Mouse (Mus musculus) lung, postnatal 0 days (tissue): ENCODE measurements around the gene Rptor. TPM values are rescaled to one million over a fixed set of nuclear protein-coding genes. Genes with fewer than 3 reads are reported as not detected.

Source experiments
- ATAC-seq: fragments of 200-750 bp; cut with Nextera tagmentation; 2 replicates; pipeline ENCODE4 v1.8.0; 2017; ENCODE audit warnings: moderate library complexity
- DNase-seq: peaks from one replicate; pipeline ENCODE4 v3.0.0-alpha.2; 2016; ENCODE audit warnings: low spot score
- H3K27ac ChIP-seq: fragments of 300-500 bp; sonication (generic); 2 replicates; pipeline ENCODE4 v1.5.1; 2014; ENCODE audit warnings: antibody characterized with exemption, mild to moderate bottlenecking, low read length, mixed read lengths
- H3K27me3 ChIP-seq: fragments of 300-500 bp; sonication (generic); replicated peaks from 2 replicates; pipeline ENCODE4 v1.6.1; 2014; ENCODE audit warnings: low read length, mixed read lengths; ENCODE audit not compliant: insufficient read depth
- H3K36me3 ChIP-seq: fragments of 300-500 bp; sonication (generic); 2 replicates; pipeline ENCODE4 v1.6.1; 2014; ENCODE audit warnings: low read length, mixed read lengths; ENCODE audit not compliant: insufficient read depth
- H3K4me1 ChIP-seq: fragments of 300-500 bp; sonication (generic); 2 replicates; pipeline ENCODE4 v1.6.1; 2014; ENCODE audit warnings: antibody characterized with exemption, low read depth, low read length, mixed read lengths; ENCODE audit not compliant: insufficient read depth
- H3K4me2 ChIP-seq: fragments of 300-500 bp; sonication (generic); replicated peaks from 2 replicates; pipeline ENCODE4 v1.6.1; 2014; ENCODE audit warnings: low read depth, mild to moderate bottlenecking, low read length, moderate library complexity, mixed read lengths
- H3K4me3 ChIP-seq: fragments of 300-500 bp; sonication (generic); 2 replicates; pipeline ENCODE4 v1.5.1; 2014; ENCODE audit warnings: low read depth, low read length
- H3K9ac ChIP-seq: fragments of 300-500 bp; sonication (generic); replicated peaks from 2 replicates; pipeline ENCODE4 v1.6.1; 2014; ENCODE audit warnings: low read depth, mild to moderate bottlenecking
- H3K9me3 ChIP-seq: fragments of 300-500 bp; sonication (generic); 2 replicates; pipeline ENCODE4 v1.6.1; 2016; ENCODE audit warnings: low read length, mixed read lengths
- CTCF ChIP-seq: IDR thresholded peaks from 2 replicates; pipeline ENCODE4 v1.5.1; 2016; ENCODE audit warnings: antibody characterized with exemption, mild to moderate bottlenecking
- EP300 ChIP-seq: IDR thresholded peaks from 2 replicates; pipeline ENCODE4 v1.6.1; 2016; ENCODE audit warnings: antibody characterized with exemption, mild to moderate bottlenecking, control low read depth
- WGBS: fragments of 180-500 bp; shearing (Covaris S2); extraction: QIAGEN DNeasy Blood & Tissue Kit; methylation state at CpG from one replicate; pipeline ENCODE4 v1.1.7; 2014; 5-methylcytosine and 5-hydroxymethylcytosine counted together
- polyA plus RNA-seq: library from polyadenylated mRNA; unstranded; fragments of >200 nt; fragmentation: Nextera tagmentation; extraction: Ambion mirVana; gene quantifications from 2 replicates; pipeline ENCODE4 v1.2.1, GENCODE M21; 2015

Rptor gene
- polyA plus RNA-seq, 1 experiment from 2014 or later = 5.3 TPM

DNA sequence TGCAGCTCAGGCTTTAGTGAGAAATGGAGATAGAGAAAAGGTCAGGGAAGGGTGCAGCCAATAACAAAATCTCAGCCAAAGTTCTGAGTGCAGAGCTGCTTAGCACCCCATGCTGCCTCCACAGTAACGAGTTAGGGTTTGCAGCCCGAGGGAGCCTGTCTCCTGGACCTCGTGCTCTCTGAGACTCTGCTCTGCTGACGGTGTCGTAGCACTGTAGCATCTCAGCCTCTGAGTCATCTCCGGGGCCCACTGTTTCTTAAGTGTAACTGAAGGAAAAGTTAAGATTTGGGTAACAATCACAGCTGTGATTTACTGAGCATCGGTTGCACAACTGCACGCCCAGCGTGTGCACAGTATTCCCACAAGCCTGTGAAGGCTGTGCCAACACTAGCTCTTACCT, 160.2 kb downstream of the Rptor start:
- H3K27me3 ChIP-seq = no peaks in the 10 kb centered on the region
- H3K9ac ChIP-seq = no peak overlapping the region
- no peak overlapping the region for H3K27ac ChIP-seq
- TF ChIP-seq CTCF = no peak
- no peak for TF ChIP-seq EP300
- H3K4me2 ChIP-seq = no peak overlapping the region
- ATAC-seq (no peak), DNase-seq (no peak)
- no peaks in the 10 kb centered on the region for H3K9me3 ChIP-seq
- H3K36me3 ChIP-seq = no peaks in the 10 kb centered on the region
- 84% methylated on average over 9 of the region's 9 CpGs for WGBS
- no peaks in the 10 kb centered on the region for H3K4me1 ChIP-seq
- no peak overlapping the region for H3K4me3 ChIP-seq

DNA sequence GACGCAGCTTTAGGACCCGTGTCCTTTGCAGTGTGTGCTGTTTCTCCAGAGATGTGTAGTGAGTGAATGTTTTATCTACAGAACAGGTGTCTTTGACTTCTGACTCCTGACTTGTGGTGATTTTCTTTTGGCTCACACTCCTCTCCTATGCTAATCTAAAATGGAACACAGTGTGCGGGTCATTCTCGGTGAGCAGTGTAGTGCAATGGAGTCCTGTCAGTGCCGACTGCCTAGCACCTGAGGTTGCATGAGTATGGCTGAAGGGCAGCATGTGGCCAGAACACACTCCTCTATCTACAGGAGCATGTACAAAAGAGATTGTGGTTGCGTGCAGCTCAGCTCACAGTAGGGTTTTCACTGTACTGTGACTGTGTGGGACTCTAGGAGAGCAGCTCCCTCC, 163.3 kb downstream of the Rptor start:
- DNase-seq (no peak), ATAC-seq (no peak)
- Histone ChIP-seq H3K4me3 (no peak overlapping the region), H3K27ac (no peak overlapping the region), H3K4me1 (no peaks in the 10 kb centered on the region), H3K27me3 (no peaks in the 10 kb centered on the region), H3K9me3 (no peaks in the 10 kb centered on the region), H3K9ac (no peak overlapping the region), H3K4me2 (no peak overlapping the region), H3K36me3 (no peaks in the 10 kb centered on the region)
- WGBS = 89% methylated on average over 6 of the region's 6 CpGs
- TF ChIP-seq EP300 = no peak
- no peak for TF ChIP-seq CTCF

DNA sequence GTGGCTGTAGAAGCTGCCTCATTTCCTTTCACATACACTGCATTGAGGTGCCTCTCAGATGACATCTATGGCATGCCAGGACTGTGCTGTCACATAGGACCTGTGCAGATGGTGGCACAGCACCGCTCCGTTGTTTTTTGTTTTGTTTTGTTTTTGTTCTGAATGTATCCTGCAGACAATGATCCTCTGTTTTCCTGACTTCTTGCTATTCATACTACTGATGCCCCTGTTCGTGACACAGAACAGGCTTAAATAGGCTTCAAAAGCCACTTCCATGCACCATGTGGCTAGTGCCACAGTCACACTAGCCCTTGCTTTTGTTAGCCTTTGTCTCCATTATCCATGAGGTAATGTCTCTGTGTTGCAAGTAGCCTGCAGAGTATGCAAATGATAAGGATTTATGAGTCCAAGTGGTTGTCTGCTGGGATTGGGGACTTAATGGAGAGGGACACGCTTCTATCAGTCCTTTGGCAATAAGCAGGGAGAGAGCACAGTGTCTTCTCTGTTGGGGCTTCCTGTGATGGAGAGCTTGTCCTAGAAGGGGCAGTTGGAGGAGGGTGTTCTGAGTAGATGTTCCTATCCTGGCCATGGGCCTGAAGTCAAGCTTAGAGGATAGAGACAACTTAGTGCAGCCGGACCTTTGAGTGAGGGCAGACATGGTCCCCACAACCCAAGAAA, 164.2 kb downstream of the Rptor start:
- no peak overlapping the region for H3K27ac ChIP-seq
- no peaks in the 10 kb centered on the region for H3K36me3 ChIP-seq
- TF ChIP-seq EP300 (no peak), CTCF (no peak)
- H3K4me2 ChIP-seq = no peak overlapping the region
- ATAC-seq (no peak), DNase-seq (no peak)
- H3K27me3 ChIP-seq = no peaks in the 10 kb centered on the region
- no peak overlapping the region for H3K9ac ChIP-seq
- 89% methylated on average over 5 of the region's 5 CpGs for WGBS
- no peaks in the 10 kb centered on the region for H3K9me3 ChIP-seq
- H3K4me3 ChIP-seq = no peak overlapping the region
- H3K4me1 ChIP-seq = no peaks in the 10 kb centered on the region

- DNase-seq = no peak
- WGBS = 65% methylated on average over 6 of the region's 6 CpGs
- no peak for TF ChIP-seq EP300
- no peak for TF ChIP-seq CTCF
- Histone ChIP-seq H3K27ac (no peak overlapping the region), H3K4me3 (no peak overlapping the region), H3K27me3 (no peaks in the 10 kb centered on the region), H3K9ac (no peak overlapping the region), H3K4me2 (no peak overlapping the region), H3K4me1 (no peaks in the 10 kb centered on the region), H3K36me3 (no peaks in the 10 kb centered on the region), H3K9me3 (no peaks in the 10 kb centered on the region)
- no peak for ATAC-seq
Observed at GRCm38 (mm10) chr11:119767525-119767924, 164.8 kb downstream of the Rptor start.

DNA sequence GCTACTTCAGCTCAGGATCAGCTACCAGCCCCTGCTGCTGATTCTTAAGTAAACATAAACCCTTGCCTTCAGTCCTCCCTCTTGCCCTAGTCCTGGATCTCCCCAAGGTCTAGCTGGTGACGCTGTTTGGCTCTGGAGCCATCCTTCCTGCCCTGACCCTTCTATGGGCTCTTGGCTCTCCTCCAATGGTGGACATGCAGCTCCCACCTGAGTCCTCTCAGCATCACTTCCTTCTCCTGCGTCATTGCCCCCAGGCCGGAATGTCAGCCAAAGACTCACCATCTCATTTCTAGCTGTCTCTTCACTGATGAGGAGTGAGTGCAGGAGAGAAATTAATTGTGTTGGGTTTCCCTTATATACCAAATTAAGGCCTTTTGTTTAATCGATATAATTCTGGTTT, 165.8 kb downstream of the Rptor start:
- Histone ChIP-seq H3K9me3 (no peaks in the 10 kb centered on the region), H3K4me1 (no peaks in the 10 kb centered on the region), H3K27me3 (no peaks in the 10 kb centered on the region), H3K9ac (no peak overlapping the region), H3K27ac (no peak overlapping the region), H3K4me2 (no peak overlapping the region), H3K36me3 (no peaks in the 10 kb centered on the region), H3K4me3 (no peak overlapping the region)
- DNase-seq (no peak), ATAC-seq (no peak)
- TF ChIP-seq CTCF (no peak), EP300 (no peak)
- 81% methylated on average over 4 of the region's 4 CpGs for WGBS

- no peak overlapping the region for H3K4me2 ChIP-seq
- TF ChIP-seq EP300 (no peak), CTCF (peak; percentile 71)
- H3K4me1 ChIP-seq = no peaks in the 10 kb centered on the region
- DNase-seq = no peak
- no peak for ATAC-seq
- H3K4me3 ChIP-seq = no peak overlapping the region
- H3K36me3 ChIP-seq = no peaks in the 10 kb centered on the region
- 69% methylated on average over 4 of the region's 4 CpGs for WGBS
- no peak overlapping the region for H3K9ac ChIP-seq
- H3K9me3 ChIP-seq = no peaks in the 10 kb centered on the region
- no peak overlapping the region for H3K27ac ChIP-seq
- no peaks in the 10 kb centered on the region for H3K27me3 ChIP-seq
Observed at GRCm38 (mm10) chr11:119769666-119770065, 167.0 kb downstream of the Rptor start.

DNA sequence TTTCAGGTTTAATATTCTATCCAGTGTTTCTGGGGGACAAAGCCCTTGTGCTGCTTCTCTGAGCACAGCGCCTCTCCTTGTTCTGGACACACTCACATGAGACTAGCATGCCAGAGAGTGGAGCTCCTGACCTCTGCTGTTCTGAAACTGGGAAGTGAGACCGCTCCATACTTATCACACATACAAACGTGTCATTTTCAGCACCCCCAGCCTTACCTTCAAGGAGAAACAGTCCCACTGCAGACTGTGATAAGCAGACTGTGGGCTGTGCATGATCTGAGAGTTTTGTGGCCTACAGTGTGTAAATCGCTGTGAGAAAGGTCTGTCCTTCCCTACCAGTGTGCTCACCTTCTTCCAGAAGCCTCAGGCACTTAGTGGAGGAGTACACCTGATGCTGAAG, 168.3 kb downstream of the Rptor start:
- H3K36me3 ChIP-seq = 0 out of 2 replicates have a peak, but pooled peaks cover 2% of the 10 kb centered on the region
- H3K4me1 ChIP-seq = no peaks in the 10 kb centered on the region
- ATAC-seq = no peak
- DNase-seq = no peak
- no peak overlapping the region for H3K9ac ChIP-seq
- H3K4me2 ChIP-seq = no peak overlapping the region
- H3K27me3 ChIP-seq = no peaks in the 10 kb centered on the region
- TF ChIP-seq EP300 (no peak), CTCF (no peak)
- H3K27ac ChIP-seq = no peak overlapping the region
- 0 out of 2 replicates have a peak, but pooled peaks cover 5% of the 10 kb centered on the region for H3K9me3 ChIP-seq
- 91% methylated on average over 4 of the region's 4 CpGs for WGBS
- no peak overlapping the region for H3K4me3 ChIP-seq
